In the genomic region with DNA sequence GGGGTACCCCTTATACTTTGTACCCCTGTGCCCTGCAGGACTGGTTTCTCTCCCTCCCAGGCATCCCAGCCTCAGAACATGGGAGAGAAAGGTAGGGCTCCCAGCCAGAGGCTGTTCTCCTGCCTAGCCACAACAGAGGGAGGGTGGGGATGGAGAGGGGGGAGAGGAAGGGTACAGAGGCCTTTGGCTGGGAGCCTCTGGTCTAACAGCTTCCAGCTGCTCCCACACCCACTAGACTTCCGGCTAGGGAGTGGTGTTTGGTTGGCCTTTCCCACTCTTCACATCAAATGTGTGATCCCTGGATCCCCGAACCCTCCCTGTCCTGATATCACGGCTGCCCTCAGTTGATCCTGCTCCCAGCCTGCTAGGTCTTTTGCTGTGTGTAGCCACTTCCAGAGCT, we compare ENCODE assay signal across 9 mouse cellular contexts.
DNase-seq lines count a peak whose midpoint lies in the region; ATAC-seq and TF ChIP-seq lines count a peak whose summit lies in the region.
"Had no signal": no experiment of that assay in that cellular context is flagged by ENCODE, and none has a peak within 500 bp of the region (broad histone marks: within the 10 kb centered on the region; RNA-seq: fewer than 3 reads in every experiment).

No protein-coding gene starts in this region.

- H3K9ac ChIP-seq in heart, postnatal 0 days (replicated peaks; ENCODE audit: low read depth, low read length): no peak overlapping the region; the same call in 1 of the 2 replicates
- H3K9ac ChIP-seq: embryonic facial prominence, embryonic 12.5 days; limb, embryonic 12.5 days had no signal

- no peaks in the 10 kb centered on the region for H3K9me3 ChIP-seq in heart, postnatal 0 days (replicated peaks; ENCODE audit: control insufficient read depth, low read length)
- no peaks in the 10 kb centered on the region for H3K9me3 ChIP-seq in limb, embryonic 10.5 days (replicated peaks)
- H3K9me3 ChIP-seq: embryonic facial prominence, embryonic 12.5 days; limb, embryonic 12.5 days had no signal

- TF ChIP-seq CTCF in heart, postnatal 0 days (IDR thresholded peaks at IDR 0.05; ENCODE audit: low read depth): no peak

- 18% methylated on average over 3 of the region's 3 CpGs for WGBS in heart, postnatal 0 days
- WGBS in limb, embryonic 10.5 days: 28% methylated on average over 3 of the region's 3 CpGs

- ATAC-seq in heart, postnatal 0 days (ENCODE audit: insufficient read depth, low read depth): no peak

- no peak overlapping the region for H3K4me3 ChIP-seq in heart, postnatal 0 days (ENCODE audit: low read depth, low read length)
- H3K4me3 ChIP-seq in limb, embryonic 10.5 days: no peak overlapping the region
- H3K4me3 ChIP-seq: embryonic facial prominence, embryonic 12.5 days; limb, embryonic 12.5 days had no signal

- no peaks in the 10 kb centered on the region for H3K27me3 ChIP-seq in heart, postnatal 0 days (ENCODE audit: control insufficient read depth, insufficient read depth, low read length)
- H3K27me3 ChIP-seq in limb, embryonic 10.5 days (ENCODE audit: low read depth, poor library complexity, severe bottlenecking): peaks cover 46% of the 10 kb centered on the region

- no peaks in the 10 kb centered on the region for H3K36me3 ChIP-seq in heart, postnatal 0 days (replicated peaks; ENCODE audit: control insufficient read depth, insufficient read depth, low read length)
- H3K36me3 ChIP-seq in limb, embryonic 10.5 days: no peaks in the 10 kb centered on the region
- H3K36me3 ChIP-seq: embryonic facial prominence, embryonic 12.5 days; limb, embryonic 12.5 days had no signal

- no peak for TF ChIP-seq EP300 in heart, postnatal 0 days (IDR thresholded peaks at IDR 0.05; ENCODE audit: low read depth)

- DNase-seq in urinary bladder, postnatal 25 days (ENCODE audit: low spot score): peak; percentile 47
- no peak for DNase-seq in urinary bladder, postnatal 4 days (ENCODE audit: low spot score in 2 of 2)
- peak; percentile 65 for DNase-seq in heart, postnatal 0 days (ENCODE audit: low spot score)
- DNase-seq in limb, embryonic 10.5 days (ENCODE audit: low spot score): no peak
- DNase-seq in frontal cortex, postnatal 14 days (ENCODE audit: low spot score in 2 of 2): no peak
- no peak for DNase-seq in adrenal gland, adult 8-10 months
- DNase-seq in spleen, postnatal 14 days (ENCODE audit: low spot score in 2 of 2): no peak

- no peak overlapping the region for H3K4me2 ChIP-seq in heart, postnatal 0 days (ENCODE audit: low read depth, low read length)
- H3K4me2 ChIP-seq: embryonic facial prominence, embryonic 12.5 days; limb, embryonic 12.5 days had no signal

- peaks cover 59% of the 10 kb centered on the region for H3K4me1 ChIP-seq in heart, postnatal 0 days (ENCODE audit: control insufficient read depth, insufficient read depth)
- peaks cover 49% of the 10 kb centered on the region for H3K4me1 ChIP-seq in limb, embryonic 10.5 days

- peak overlapping the region; percentile 28 for H3K27ac ChIP-seq in heart, postnatal 0 days (ENCODE audit: low read depth)
- peak overlapping the region; percentile 56 for H3K27ac ChIP-seq in limb, embryonic 10.5 days
- H3K27ac ChIP-seq: embryonic facial prominence, embryonic 12.5 days; limb, embryonic 12.5 days had no signal

Comparison
In these comparisons a context has a peak if more than half of its experiments do, and no peak if none do; other contexts are left out.
1. DNase-seq: peak in urinary bladder, postnatal 25 days (single experiment) and heart, postnatal 0 days (single experiment); none in urinary bladder, postnatal 4 days (0 of 2), limb, embryonic 10.5 days (single experiment), frontal cortex, postnatal 14 days (0 of 2), adrenal gland, adult 8-10 months (single experiment) and spleen, postnatal 14 days (0 of 2).